Mouse (Mus musculus) intestine, postnatal 0 days (tissue): Measurements from ENCODE around the gene Cdh8. TPM values are rescaled to one million over a fixed set of nuclear protein-coding genes. Genes with fewer than 3 reads are reported as not detected.

Source experiments
- ATAC-seq: fragments of 200-750 bp; cut with Nextera tagmentation; 2 replicates; pipeline ENCODE4 v1.8.0; 2017; ENCODE audit warnings: mild to moderate bottlenecking, moderate TSS enrichment, moderate library complexity
- H3K27ac ChIP-seq: fragments of 300-500 bp; sonication (generic); 2 replicates; pipeline ENCODE4 v1.5.1; 2014; ENCODE audit warnings: mild to moderate bottlenecking, low read depth, low read length, moderate library complexity
- H3K27me3 ChIP-seq: fragments of 300-500 bp; sonication (generic); replicated peaks from 2 replicates; pipeline ENCODE4 v1.6.1; 2014; ENCODE audit warnings: low read length, mixed read lengths; ENCODE audit not compliant: control insufficient read depth, insufficient read depth
- H3K36me3 ChIP-seq: fragments of 300-500 bp; sonication (generic); 2 replicates; pipeline ENCODE4 v1.6.1; 2014; ENCODE audit warnings: mild to moderate bottlenecking, moderate library complexity; ENCODE audit not compliant: control insufficient read depth, insufficient read depth
- H3K4me1 ChIP-seq: fragments of 300-500 bp; sonication (generic); replicated peaks from 2 replicates; pipeline ENCODE4 v1.6.1; 2014; ENCODE audit warnings: antibody characterized with exemption, low read length, mixed read lengths; ENCODE audit not compliant: control insufficient read depth, insufficient read depth
- H3K4me2 ChIP-seq: fragments of 300-500 bp; sonication (generic); replicated peaks from 2 replicates; pipeline ENCODE4 v1.6.1; 2014; ENCODE audit warnings: low read depth, mild to moderate bottlenecking, moderate library complexity
- H3K4me3 ChIP-seq: fragments of 300-500 bp; sonication (generic); 2 replicates; pipeline ENCODE4 v1.5.1; 2014; ENCODE audit warnings: low read depth, low read length
- H3K9ac ChIP-seq: fragments of 300-500 bp; sonication (generic); 2 replicates; pipeline ENCODE4 v1.6.1; 2014; ENCODE audit warnings: mild to moderate bottlenecking, low read depth, low read length
- H3K9me3 ChIP-seq: fragments of 300-500 bp; sonication (generic); 2 replicates; pipeline ENCODE4 v1.6.1; 2016; ENCODE audit warnings: mixed run types; ENCODE audit not compliant: control insufficient read depth
- CTCF ChIP-seq: sonication (generic); IDR thresholded peaks from 2 replicates; pipeline ENCODE4 v1.5.1; 2016; ENCODE audit warnings: low read depth, mild to moderate bottlenecking, control low read depth, antibody characterized with exemption, moderate library complexity
- WGBS: fragments of 180-500 bp; shearing (Covaris S2); extraction: QIAGEN DNeasy Blood & Tissue Kit; methylation state at CpG from one replicate; pipeline ENCODE4 v1.1.7; 2014; 5-methylcytosine and 5-hydroxymethylcytosine counted together
- polyA plus RNA-seq: library from polyadenylated mRNA; unstranded; fragments of >200 nt; fragmentation: Nextera tagmentation; extraction: Ambion mirVana; gene quantifications from 2 replicates; pipeline ENCODE4 v1.2.1, GENCODE M21; 2015

Gene Cdh8
- polyA plus RNA-seq, 1 experiment from 2014 or later: 0.35 TPM

- Histone ChIP-seq H3K4me1 (no peaks in the 10 kb centered on the region), H3K36me3 (no peaks in the 10 kb centered on the region), H3K9me3 (no peaks in the 10 kb centered on the region), H3K4me2 (no peak overlapping the region), H3K27me3 (no peaks in the 10 kb centered on the region), H3K27ac (no peak overlapping the region), H3K9ac (no peak overlapping the region), H3K4me3 (no peak overlapping the region)
- 61% methylated on average over 6 of the region's 6 CpGs for WGBS
- no peak for TF ChIP-seq CTCF
- ATAC-seq: no peak
Measured at GRCm38 (mm10) chr8:99223697-99224096, 192.6 kb downstream of the Cdh8 start.

- Histone ChIP-seq H3K27me3 (no peaks in the 10 kb centered on the region), H3K9me3 (no peaks in the 10 kb centered on the region), H3K36me3 (no peaks in the 10 kb centered on the region), H3K4me2 (no peak overlapping the region), H3K27ac (no peak overlapping the region), H3K4me1 (no peaks in the 10 kb centered on the region), H3K9ac (no peak overlapping the region), H3K4me3 (no peak overlapping the region)
- 88% methylated on average over 7 of the region's 7 CpGs for WGBS
- TF ChIP-seq CTCF: no peak
- ATAC-seq: no peak
Measured at GRCm38 (mm10) chr8:99205194-99205593, 211.1 kb downstream of the Cdh8 start.

- Histone ChIP-seq H3K4me3 (no peak overlapping the region), H3K36me3 (no peaks in the 10 kb centered on the region), H3K4me1 (no peaks in the 10 kb centered on the region), H3K9ac (no peak overlapping the region), H3K27ac (no peak overlapping the region), H3K27me3 (no peaks in the 10 kb centered on the region), H3K4me2 (no peak overlapping the region), H3K9me3 (no peaks in the 10 kb centered on the region)
- 81% methylated on average over 2 of the region's 2 CpGs for WGBS
- TF ChIP-seq CTCF: no peak
- ATAC-seq: no peak
Measured at GRCm38 (mm10) chr8:99190643-99191042, 225.6 kb downstream of the Cdh8 start.

- WGBS: 92% methylated on average over 5 of the region's 5 CpGs
- ATAC-seq: no peak
Measured at GRCm38 (mm10) chr8:99186879-99187278, 229.4 kb downstream of the Cdh8 start.

GRCm38 (mm10) chr8:99184186-99184585 is 232.1 kb downstream of the Cdh8 start:
- Histone ChIP-seq H3K9me3 (no peaks in the 10 kb centered on the region), H3K27me3 (no peaks in the 10 kb centered on the region), H3K9ac (no peak overlapping the region), H3K4me1 (no peaks in the 10 kb centered on the region), H3K36me3 (no peaks in the 10 kb centered on the region), H3K4me3 (no peak overlapping the region), H3K27ac (no peak overlapping the region), H3K4me2 (no peak overlapping the region)
- TF ChIP-seq CTCF: no peak
- ATAC-seq: no peak

More at GRCm38 (mm10) chr8:99186879-99187278, 229.4 kb downstream of the Cdh8 start:
- Histone ChIP-seq H3K27me3 (no peaks in the 10 kb centered on the region), H3K36me3 (no peaks in the 10 kb centered on the region), H3K27ac (no peak overlapping the region), H3K4me3 (no peak overlapping the region), H3K4me2 (no peak overlapping the region), H3K9ac (no peak overlapping the region), H3K4me1 (no peaks in the 10 kb centered on the region), H3K9me3 (no peaks in the 10 kb centered on the region)
- no peak for TF ChIP-seq CTCF

GRCm38 (mm10) chr8:99166966-99167365 is 249.3 kb downstream of the Cdh8 start:
- Histone ChIP-seq H3K4me2 (no peak overlapping the region), H3K9ac (no peak overlapping the region), H3K27ac (no peak overlapping the region), H3K36me3 (no peaks in the 10 kb centered on the region), H3K27me3 (no peaks in the 10 kb centered on the region), H3K4me1 (no peaks in the 10 kb centered on the region), H3K9me3 (no peaks in the 10 kb centered on the region), H3K4me3 (no peak overlapping the region)
- no peak for ATAC-seq
- 42% methylated on average over 3 of the region's 3 CpGs for WGBS
- TF ChIP-seq CTCF: no peak

- WGBS: 26% methylated on average over 4 of the region's 4 CpGs
- no peaks in the 10 kb centered on the region for H3K27me3 ChIP-seq
- no peak overlapping the region for H3K4me2 ChIP-seq
- no peak overlapping the region for H3K4me3 ChIP-seq
- no peak for ATAC-seq
- H3K27ac ChIP-seq: no peak overlapping the region
- no peaks in the 10 kb centered on the region for H3K36me3 ChIP-seq
- no peak for TF ChIP-seq CTCF
- no peaks in the 10 kb centered on the region for H3K9me3 ChIP-seq
- H3K4me1 ChIP-seq: no peaks in the 10 kb centered on the region
- no peak overlapping the region for H3K9ac ChIP-seq
Measured at GRCm38 (mm10) chr8:99161633-99162032, 254.6 kb downstream of the Cdh8 start.
